Mouse (Mus musculus): ENCODE results near the gene Otoa. TPM values are rescaled to one million over a fixed set of nuclear protein-coding genes. Genes with fewer than 3 reads are reported as not detected.

Otoa gene
- total RNA-seq, 2 experiments from 2014 or later, result 0.12 to 0.53 TPM

Other genes with a start within 250 kb of the Otoa start
- 10 to 100 TPM; 25.2 to 29.2 TPM for gene Eef2k, start 238.8 kb upstream of the Otoa start, total RNA-seq (2021)
- gene Polr3e, start 163.9 kb upstream of the Otoa start, total RNA-seq (2021), result 10 to 100 TPM; 24.3 to 28.0 TPM
- 1 to 10 TPM; 4.4 to 4.8 TPM for gene Cdr2, start 99.3 kb upstream of the Otoa start, total RNA-seq (2021)
- gene Mfsd13b, start 99.1 kb upstream of the Otoa start, total RNA-seq (2021), result 1 to 10 TPM; 1.5 to 2.7 TPM
- gene Mettl9, start 47.2 kb upstream of the Otoa start, total RNA-seq (2021), result 10 to 100 TPM; 75.6 to 82.8 TPM
- under 1 TPM in 1 of 2 experiments, not detected in 1; 0.30 TPM for gene Igsf6, start 7.1 kb upstream of the Otoa start, total RNA-seq (2021)